Mouse (Mus musculus) neural tube, embryonic 13.5 days (tissue): ENCODE data around the gene Selenoo. TPM values are rescaled to one million over a fixed set of nuclear protein-coding genes. Genes with fewer than 3 reads are reported as not detected.

Experiments
- ATAC-seq: fragments of 200-750 bp; cut with Nextera tagmentation; 2 replicates; pipeline ENCODE4 v1.8.0; 2017; ENCODE audit warnings: low read depth, mild to moderate bottlenecking, moderate TSS enrichment, moderate library complexity
- H3K27ac ChIP-seq: fragments of 300-500 bp; sonication (generic); replicated peaks from 2 replicates; pipeline ENCODE4 v1.5.1; 2015; ENCODE audit warnings: moderate library complexity, mild to moderate bottlenecking, inconsistent platforms
- H3K27me3 ChIP-seq: fragments of 300-500 bp; sonication (generic); 2 replicates; pipeline ENCODE4 v1.6.1; 2015; ENCODE audit warnings: mild to moderate bottlenecking, inconsistent platforms
- H3K36me3 ChIP-seq: fragments of 300-500 bp; sonication (generic); 2 replicates; pipeline ENCODE4 v1.6.1; 2015; ENCODE audit warnings: mild to moderate bottlenecking, inconsistent platforms
- H3K4me1 ChIP-seq: fragments of 300-500 bp; sonication (generic); replicated peaks from 2 replicates; pipeline ENCODE4 v1.6.1; 2015; ENCODE audit warnings: inconsistent platforms
- H3K4me2 ChIP-seq: fragments of 300-500 bp; sonication (generic); 2 replicates; pipeline ENCODE4 v1.6.1; 2015; ENCODE audit warnings: inconsistent platforms, mild to moderate bottlenecking, moderate library complexity
- H3K4me3 ChIP-seq: fragments of 300-500 bp; sonication (generic); 2 replicates; pipeline ENCODE4 v1.5.1; 2015; ENCODE audit warnings: mild to moderate bottlenecking, inconsistent platforms
- H3K9ac ChIP-seq: fragments of 300-500 bp; sonication (generic); 2 replicates; pipeline ENCODE4 v1.6.1; 2015; ENCODE audit warnings: moderate library complexity, mild to moderate bottlenecking, inconsistent platforms
- H3K9me3 ChIP-seq: fragments of 300-500 bp; sonication (generic); 2 replicates; pipeline ENCODE4 v1.6.1; 2016; ENCODE audit warnings: inconsistent platforms
- WGBS: fragments of 180-500 bp; shearing (Covaris S2); methylation state at CpG from one replicate; pipeline ENCODE4 v1.1.7; 2015; 5-methylcytosine and 5-hydroxymethylcytosine counted together
- polyA plus RNA-seq: library from polyadenylated mRNA; unstranded; fragments of >200 nt; fragmentation: Nextera tagmentation; extraction: Ambion mirVana; gene quantifications from 2 replicates; pipeline ENCODE4 v1.2.1, GENCODE M21; 2015

Gene Selenoo
- polyA plus RNA-seq, 1 experiment from 2014 or later: 21.9 TPM

DNA sequence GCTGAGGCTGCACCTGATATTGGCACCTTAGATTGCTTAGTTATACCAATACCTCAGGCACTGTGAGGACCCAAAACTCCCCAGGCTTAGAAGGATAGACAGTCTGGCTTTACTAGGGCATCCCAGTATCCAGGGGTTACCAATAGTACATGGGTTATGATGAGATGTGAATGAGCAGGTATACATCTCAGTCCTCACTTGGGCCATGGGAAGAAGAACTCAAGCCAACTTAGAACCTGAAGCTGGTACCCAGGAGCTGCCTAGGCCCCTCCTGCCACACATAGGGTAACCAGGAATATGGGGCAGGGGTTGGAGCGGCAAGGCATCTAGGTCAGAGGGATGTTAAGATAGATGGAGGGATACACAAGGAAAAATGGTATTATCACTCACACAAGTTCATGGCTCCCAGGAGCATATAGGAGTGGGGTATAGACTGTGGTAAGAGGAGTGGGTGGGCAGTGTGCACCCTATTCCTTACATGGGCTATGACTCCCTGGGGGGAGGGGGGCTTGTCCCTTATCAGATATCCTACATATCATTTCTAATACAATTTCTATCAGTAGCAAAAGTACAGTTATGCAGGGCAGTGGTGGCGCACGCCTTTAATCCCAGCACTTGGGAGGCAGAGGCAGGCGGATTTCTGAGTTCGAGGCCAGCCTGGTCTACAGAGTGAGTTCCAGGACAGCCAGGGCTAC is 47.7 kb downstream of the Selenoo start:
- Histone ChIP-seq H3K27ac (no peak overlapping the region), H3K9me3 (no peaks in the 10 kb centered on the region), H3K4me3 (no peak overlapping the region), H3K9ac (no peak overlapping the region), H3K4me1 (peaks cover 22% of the 10 kb centered on the region), H3K4me2 (no peak overlapping the region), H3K27me3 (peaks cover 27% of the 10 kb centered on the region), H3K36me3 (no peaks in the 10 kb centered on the region)
- 96% methylated on average over 5 of the region's 5 CpGs for WGBS
- no peak for ATAC-seq

DNA sequence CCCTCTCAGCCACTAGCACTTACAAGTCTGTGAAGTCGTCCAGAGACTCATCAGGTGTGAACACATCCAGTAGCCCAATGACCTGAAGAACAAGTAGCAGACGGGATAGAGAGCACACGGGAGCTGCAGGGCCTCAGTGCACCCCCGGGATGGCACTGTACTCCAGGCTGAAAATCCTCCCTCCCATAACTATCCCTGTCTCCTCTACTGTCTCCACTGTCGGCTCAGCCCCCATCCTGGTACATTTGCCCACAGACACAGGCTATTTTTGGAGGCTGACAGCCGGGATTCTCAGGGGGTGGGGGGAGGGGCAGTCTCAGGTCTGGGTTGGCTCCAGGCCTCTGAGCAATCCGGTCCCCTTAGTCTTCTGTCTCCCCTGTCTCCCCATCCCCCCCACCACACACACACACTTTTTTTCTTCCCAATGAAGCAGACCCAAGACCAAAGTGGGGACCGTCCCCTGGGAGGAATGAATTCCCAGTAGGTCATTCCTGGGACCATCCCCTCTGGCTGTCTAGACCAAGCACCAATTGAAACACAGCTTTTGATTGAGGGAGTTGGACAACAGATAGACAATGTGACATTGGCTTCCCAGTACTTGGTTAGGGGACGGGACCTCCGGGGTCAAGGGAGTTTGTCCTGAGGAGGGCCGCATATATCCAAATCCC is 48.6 kb downstream of the Selenoo start:
- no peaks in the 10 kb centered on the region for H3K9me3 ChIP-seq
- ATAC-seq: no peak
- no peak overlapping the region for H3K4me2 ChIP-seq
- peaks cover 2% of the 10 kb centered on the region; the same call in 1 of the 2 replicates for H3K36me3 ChIP-seq
- H3K27me3 ChIP-seq: peaks cover 27% of the 10 kb centered on the region
- 73% methylated on average over 11 of the region's 11 CpGs for WGBS
- H3K4me1 ChIP-seq: peaks cover 22% of the 10 kb centered on the region
- H3K4me3 ChIP-seq: no peak overlapping the region
- H3K27ac ChIP-seq: no peak overlapping the region
- H3K9ac ChIP-seq: no peak overlapping the region

DNA sequence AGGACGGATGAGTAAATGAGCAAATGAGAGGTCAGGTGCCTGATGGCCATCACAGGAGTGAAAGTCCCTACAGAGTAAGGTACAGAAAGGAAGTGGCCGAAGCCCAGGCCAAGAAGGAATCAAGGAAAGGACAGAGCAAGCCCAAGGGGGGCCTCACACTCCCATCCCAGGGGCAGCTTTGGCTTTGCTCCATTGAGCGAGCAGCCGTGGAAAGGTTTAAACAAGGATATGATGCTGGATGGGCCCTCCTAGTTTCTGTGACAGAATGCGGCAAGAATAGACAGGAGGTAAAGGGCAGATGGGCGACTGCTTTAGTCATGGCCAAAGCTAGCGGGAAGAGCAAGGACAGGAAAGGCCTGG is 49.1 kb downstream of the Selenoo start:
- Histone ChIP-seq H3K4me2 (no peak overlapping the region), H3K4me3 (no peak overlapping the region), H3K27me3 (peaks cover 27% of the 10 kb centered on the region), H3K4me1 (peaks cover 22% of the 10 kb centered on the region), H3K27ac (no peak overlapping the region), H3K9ac (no peak overlapping the region), H3K9me3 (no peaks in the 10 kb centered on the region), H3K36me3 (peaks cover 7% of the 10 kb centered on the region)
- ATAC-seq: no peak
- WGBS: 88% methylated on average over 7 of the region's 7 CpGs

DNA sequence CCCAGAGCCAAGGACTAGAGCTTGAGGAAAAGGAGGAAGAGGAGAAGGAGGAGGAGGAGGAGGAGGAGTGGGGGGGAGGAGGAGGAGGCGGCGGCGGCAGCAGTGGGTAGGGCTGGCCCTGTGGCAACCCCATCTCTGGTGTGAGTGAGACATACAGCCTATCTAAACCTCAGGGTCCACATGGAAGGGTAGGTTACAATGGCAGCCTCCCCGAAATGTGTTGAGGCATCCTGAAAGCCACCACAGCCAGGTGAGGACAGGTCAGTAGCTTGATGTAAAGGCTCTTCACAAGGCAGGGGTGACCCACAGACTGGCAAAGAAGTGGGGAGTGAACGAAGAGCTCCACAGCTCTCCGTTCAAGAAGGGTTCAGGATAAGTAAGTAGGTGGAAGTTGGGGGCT is 49.6 kb downstream of the Selenoo start:
- no peak overlapping the region for H3K4me2 ChIP-seq
- H3K27me3 ChIP-seq: peaks cover 27% of the 10 kb centered on the region
- no peak overlapping the region for H3K27ac ChIP-seq
- H3K4me3 ChIP-seq: no peak overlapping the region
- 92% methylated on average over 6 of the region's 6 CpGs for WGBS
- no peak overlapping the region for H3K9ac ChIP-seq
- H3K9me3 ChIP-seq: no peaks in the 10 kb centered on the region
- peaks cover 12% of the 10 kb centered on the region for H3K36me3 ChIP-seq
- H3K4me1 ChIP-seq: peaks cover 22% of the 10 kb centered on the region
- ATAC-seq: no peak

DNA sequence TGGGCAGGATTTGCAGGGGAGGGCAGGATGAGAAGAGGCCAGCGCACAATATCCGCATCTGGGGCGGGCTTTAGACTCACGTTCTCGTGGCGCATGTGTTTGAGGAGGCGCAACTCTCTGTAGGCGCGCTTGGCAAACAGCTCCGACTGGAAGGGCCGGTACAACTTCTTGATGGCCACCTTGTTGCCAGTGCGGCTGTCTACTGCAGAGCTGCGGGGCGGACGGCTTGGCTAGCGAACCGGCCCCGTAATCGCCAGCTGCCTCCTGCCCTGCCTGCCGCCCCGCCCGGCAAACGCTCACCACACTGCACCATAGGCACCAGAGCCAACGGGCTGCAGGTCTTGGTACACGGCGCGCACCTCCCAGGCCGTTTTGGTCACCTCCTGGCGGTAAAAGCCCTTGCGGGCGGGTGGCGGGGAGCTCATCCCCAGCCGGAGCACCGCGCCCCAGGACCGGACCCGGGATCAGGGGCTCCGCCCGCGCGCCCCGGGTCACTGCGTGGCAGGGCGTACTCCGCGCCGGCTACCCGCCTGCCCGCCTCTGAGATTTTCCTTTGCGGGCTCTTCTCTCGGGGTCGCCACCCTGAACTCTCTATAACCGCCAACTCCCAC is 51.3 kb downstream of the Selenoo start:
- H3K36me3 ChIP-seq: peaks cover 27% of the 10 kb centered on the region
- peak overlapping the region; percentile 71 for H3K9ac ChIP-seq
- peaks cover 22% of the 10 kb centered on the region for H3K4me1 ChIP-seq
- ATAC-seq: peak; percentile 45; the same call in 1 of the 2 replicates
- H3K9me3 ChIP-seq: no peaks in the 10 kb centered on the region
- H3K27me3 ChIP-seq: peaks cover 27% of the 10 kb centered on the region
- peak overlapping the region; percentile 95 for H3K4me2 ChIP-seq
- peak overlapping the region; percentile 47 for H3K4me3 ChIP-seq
- under 1% methylated on average over 53 of the region's 53 CpGs for WGBS
- H3K27ac ChIP-seq: no peak overlapping the region

DNA sequence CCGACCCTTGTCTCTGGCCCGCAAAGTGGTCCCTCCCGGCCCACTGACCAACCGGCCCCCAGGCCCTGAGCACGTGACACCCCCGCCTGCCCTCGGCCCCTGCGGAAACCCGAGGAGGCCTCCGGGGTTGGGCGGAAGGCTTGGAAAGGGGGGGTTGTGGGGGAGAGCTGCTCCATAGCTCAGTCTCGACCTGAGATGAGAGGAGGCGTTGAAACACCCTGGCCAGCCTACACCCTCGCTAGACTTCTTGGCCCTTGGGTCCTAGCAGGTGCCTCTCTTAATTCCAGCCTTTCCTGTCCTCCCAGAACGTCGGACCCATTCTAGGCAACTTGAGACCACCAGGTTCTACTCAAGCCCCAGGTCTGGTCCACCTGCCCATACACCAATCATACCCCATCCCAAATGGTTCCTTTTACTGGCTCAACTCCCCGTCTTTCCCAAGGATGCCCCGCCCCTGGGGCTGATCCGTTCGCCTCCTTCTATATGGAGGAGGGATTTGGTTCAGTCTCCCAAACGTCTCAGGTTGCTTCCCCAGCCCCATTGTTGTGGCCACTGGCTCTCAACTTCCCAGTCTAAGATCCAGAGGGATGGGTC is 51.9 kb downstream of the Selenoo start, which contains the start of gene Mapk12:
Gene Mapk12 (minus strand): TSS at position 45 of the 594 bp plus-strand sequence.
- peak within 1 kb of the TSS; percentile 95 for H3K4me2 ChIP-seq
- H3K27me3 ChIP-seq: peaks cover 27% of the 10 kb centered on the region
- H3K9ac ChIP-seq: peak within 1 kb of the TSS; percentile 71
- H3K9me3 ChIP-seq: no peaks in the 10 kb centered on the region
- H3K27ac ChIP-seq: no peak within 1 kb of the TSS
- peaks cover 33% of the 10 kb centered on the region for H3K36me3 ChIP-seq
- WGBS: under 1% methylated on average over 21 of the region's 21 CpGs
- H3K4me3 ChIP-seq: peak within 1 kb of the TSS; percentile 47
- peak; percentile 57 for ATAC-seq
- peaks cover 22% of the 10 kb centered on the region for H3K4me1 ChIP-seq

DNA sequence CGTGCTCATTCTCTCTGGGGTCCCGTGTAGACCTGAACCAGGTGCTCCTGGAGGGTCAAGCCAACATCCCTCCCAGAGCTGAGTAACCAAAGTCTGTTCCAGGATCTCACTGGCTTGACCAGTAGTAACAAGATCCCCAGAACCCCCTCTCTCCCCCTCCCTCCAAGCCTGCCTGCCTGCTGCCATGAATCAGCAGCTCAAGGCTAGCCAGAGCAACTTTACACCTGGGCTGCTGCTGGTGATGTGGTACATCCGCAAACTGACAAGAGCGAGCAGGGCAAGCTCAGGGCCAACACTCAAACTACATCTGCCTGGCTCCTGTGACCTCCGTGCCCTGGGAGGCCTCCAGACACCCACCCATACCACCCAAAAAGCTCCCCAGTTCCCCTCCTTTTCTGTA is 52.6 kb downstream of the Selenoo start:
- Histone ChIP-seq H3K36me3 (peaks cover 36% of the 10 kb centered on the region), H3K9ac (no peak overlapping the region), H3K4me2 (no peak overlapping the region), H3K4me1 (peaks cover 27% of the 10 kb centered on the region), H3K4me3 (no peak overlapping the region), H3K9me3 (no peaks in the 10 kb centered on the region), H3K27ac (no peak overlapping the region), H3K27me3 (peaks cover 27% of the 10 kb centered on the region)
- WGBS: 24% methylated on average over 5 of the region's 5 CpGs
- no peak for ATAC-seq

DNA sequence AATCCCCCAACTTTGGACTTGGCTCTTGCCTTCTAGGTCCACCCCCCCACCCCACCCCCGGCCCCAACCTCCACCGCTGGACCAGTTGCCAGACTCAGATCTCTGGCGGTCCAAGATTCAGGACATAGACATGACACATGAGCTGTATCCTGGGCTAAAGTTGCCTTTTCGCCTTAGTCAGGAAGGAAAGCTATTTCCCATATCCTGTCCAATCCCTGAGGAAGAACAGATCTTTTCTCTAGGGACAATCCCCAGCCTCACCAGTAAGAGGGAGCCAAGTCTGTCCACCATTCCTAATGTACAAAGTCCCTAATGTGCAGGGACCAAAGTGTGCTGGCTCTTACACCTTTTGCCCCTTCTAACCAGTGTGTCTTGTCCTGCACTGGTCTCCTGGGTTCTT is 53.0 kb downstream of the Selenoo start:
- H3K27me3 ChIP-seq: peaks cover 27% of the 10 kb centered on the region
- H3K9me3 ChIP-seq: no peaks in the 10 kb centered on the region
- peaks cover 32% of the 10 kb centered on the region for H3K4me1 ChIP-seq
- H3K27ac ChIP-seq: no peak overlapping the region
- H3K4me3 ChIP-seq: no peak overlapping the region
- H3K9ac ChIP-seq: no peak overlapping the region
- no peak for ATAC-seq
- 70% methylated on average over 4 of the region's 4 CpGs for WGBS
- peaks cover 36% of the 10 kb centered on the region for H3K36me3 ChIP-seq
- H3K4me2 ChIP-seq: no peak overlapping the region

DNA sequence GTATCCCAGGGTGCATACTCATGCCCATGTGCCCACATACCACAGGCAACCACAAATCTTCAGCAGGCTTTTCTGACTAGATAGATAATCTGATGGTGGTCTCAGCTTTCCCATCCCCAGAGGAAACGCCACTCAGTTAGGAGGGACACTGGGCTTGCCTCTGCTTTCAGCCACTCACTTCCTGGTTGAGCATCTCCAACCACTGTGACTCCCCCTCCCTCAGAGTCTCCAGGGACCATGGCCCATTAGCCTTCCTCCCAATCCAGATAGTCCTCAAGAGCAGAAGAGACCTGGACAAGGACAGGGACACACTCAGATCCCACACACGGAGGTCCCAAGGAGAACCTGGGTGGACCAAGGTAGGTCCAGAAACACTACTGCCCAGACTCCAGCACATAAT is 54.2 kb downstream of the Selenoo start:
- Histone ChIP-seq H3K27ac (no peak overlapping the region), H3K4me1 (peaks cover 41% of the 10 kb centered on the region), H3K9ac (no peak overlapping the region), H3K36me3 (peaks cover 36% of the 10 kb centered on the region), H3K27me3 (peaks cover 27% of the 10 kb centered on the region), H3K4me3 (no peak overlapping the region), H3K4me2 (no peak overlapping the region), H3K9me3 (no peaks in the 10 kb centered on the region)
- no peak for ATAC-seq
- WGBS: 88% methylated on average over 2 of the region's 2 CpGs

DNA sequence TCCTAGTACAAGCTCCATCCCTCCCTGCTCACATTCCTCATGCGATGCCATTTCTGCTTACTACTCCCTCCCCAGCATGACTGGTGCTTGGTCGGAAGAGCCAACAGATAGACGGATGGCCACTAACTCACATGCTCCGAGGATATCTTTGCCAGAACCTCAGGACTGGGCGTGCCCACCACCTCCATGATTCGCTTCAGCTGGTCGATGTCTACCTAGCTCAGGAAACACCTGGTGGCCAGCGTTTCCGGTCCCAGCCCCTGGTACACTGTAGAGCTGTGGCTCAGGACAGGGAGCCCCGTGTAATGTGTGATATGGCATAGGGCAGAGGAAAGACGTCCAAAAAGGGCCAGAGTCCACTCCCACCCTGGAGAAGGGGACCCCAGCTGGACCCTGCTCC is 56.1 kb downstream of the Selenoo start:
- Histone ChIP-seq H3K9ac (no peak overlapping the region), H3K9me3 (no peaks in the 10 kb centered on the region), H3K4me3 (no peak overlapping the region), H3K36me3 (peaks cover 36% of the 10 kb centered on the region), H3K4me2 (no peak overlapping the region), H3K27ac (no peak overlapping the region), H3K4me1 (peaks cover 47% of the 10 kb centered on the region), H3K27me3 (peaks cover 14% of the 10 kb centered on the region)
- no peak for ATAC-seq
- WGBS: 94% methylated on average over 11 of the region's 11 CpGs

DNA sequence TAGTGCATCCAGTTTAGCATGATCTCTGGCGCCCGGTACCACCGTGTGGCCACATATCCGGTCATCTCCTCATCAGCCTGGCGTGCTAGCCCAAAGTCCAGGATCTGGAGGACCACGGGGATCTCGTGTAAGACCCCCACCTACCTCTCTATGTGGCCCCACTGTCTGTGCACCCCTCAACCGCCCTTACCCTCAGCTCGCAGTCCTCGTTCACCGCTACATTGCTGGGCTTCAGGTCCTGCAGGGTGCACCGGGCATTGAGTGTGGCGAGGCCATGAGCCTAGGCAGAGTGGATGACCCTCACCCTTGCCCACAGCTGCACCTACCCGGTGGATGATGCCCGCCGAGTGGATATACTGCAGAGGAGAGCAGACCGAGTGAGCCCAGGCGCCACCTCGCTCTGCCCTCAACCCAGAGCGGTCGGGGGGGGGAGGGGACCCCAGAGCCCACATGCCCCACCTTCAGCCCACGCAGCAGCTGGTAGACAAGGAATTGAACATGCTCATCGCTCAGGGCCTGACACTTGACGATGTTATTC is 57.0 kb downstream of the Selenoo start:
- H3K27me3 ChIP-seq: peaks cover 5% of the 10 kb centered on the region; the same call in 1 of the 2 replicates
- no peaks in the 10 kb centered on the region for H3K9me3 ChIP-seq
- H3K36me3 ChIP-seq: peaks cover 36% of the 10 kb centered on the region
- H3K9ac ChIP-seq: peak overlapping the region; percentile 84
- no peak overlapping the region for H3K27ac ChIP-seq
- WGBS: 79% methylated on average over 24 of the region's 24 CpGs
- peaks cover 45% of the 10 kb centered on the region for H3K4me1 ChIP-seq
- ATAC-seq: no peak
- peak overlapping the region; percentile 77 for H3K4me2 ChIP-seq
- peak overlapping the region; percentile 67 for H3K4me3 ChIP-seq

DNA sequence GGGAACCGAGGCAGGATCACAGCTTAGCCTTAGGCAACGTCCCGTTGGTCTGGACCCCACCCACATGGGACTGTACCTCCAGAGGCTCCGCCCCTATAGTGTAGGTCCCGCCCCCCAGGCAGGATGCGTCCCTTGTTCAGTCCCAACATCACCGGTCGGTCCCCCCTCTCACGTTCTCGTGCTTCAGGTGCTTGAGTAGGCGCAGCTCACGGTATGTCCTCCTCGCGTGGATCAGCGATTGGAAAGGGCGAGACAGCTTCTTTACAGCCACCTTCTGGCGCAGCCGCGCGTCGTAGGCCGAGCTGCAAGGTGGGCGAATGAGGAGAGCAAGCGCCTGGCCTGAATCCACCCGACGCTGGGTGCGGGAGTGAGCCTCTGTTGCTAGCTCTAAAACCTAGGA is 57.7 kb downstream of the Selenoo start:
- no peaks in the 10 kb centered on the region for H3K27me3 ChIP-seq
- ATAC-seq: peak; percentile 33; the same call in 1 of the 2 replicates
- WGBS: under 1% methylated on average over 27 of the region's 27 CpGs

More for the DNA sequence above, 57.7 kb downstream of the Selenoo start:
- H3K4me1 ChIP-seq: peaks cover 42% of the 10 kb centered on the region
- H3K9ac ChIP-seq: peak overlapping the region; percentile 84
- H3K9me3 ChIP-seq: no peaks in the 10 kb centered on the region
- peak overlapping the region; percentile 77 for H3K4me2 ChIP-seq
- H3K4me3 ChIP-seq: peak overlapping the region; percentile 67
- H3K36me3 ChIP-seq: peaks cover 36% of the 10 kb centered on the region
- peak overlapping the region; percentile 81 for H3K27ac ChIP-seq
